Mouse (Mus musculus) fibroblast of lung, adult 2 months (primary cell): ENCODE measurements at regions not wholly inside any gene's neighbourhood (a gene's known extent, or its start where the extent isn't known, plus 50 kb on each side); places are given as distances from the start of the nearest gene placed in this dataset.

Source experiments
- DNase-seq: peaks from one replicate; pipeline ENCODE4 v3.0.0-alpha.2; 2011; ENCODE audit warnings: low read depth

DNA sequence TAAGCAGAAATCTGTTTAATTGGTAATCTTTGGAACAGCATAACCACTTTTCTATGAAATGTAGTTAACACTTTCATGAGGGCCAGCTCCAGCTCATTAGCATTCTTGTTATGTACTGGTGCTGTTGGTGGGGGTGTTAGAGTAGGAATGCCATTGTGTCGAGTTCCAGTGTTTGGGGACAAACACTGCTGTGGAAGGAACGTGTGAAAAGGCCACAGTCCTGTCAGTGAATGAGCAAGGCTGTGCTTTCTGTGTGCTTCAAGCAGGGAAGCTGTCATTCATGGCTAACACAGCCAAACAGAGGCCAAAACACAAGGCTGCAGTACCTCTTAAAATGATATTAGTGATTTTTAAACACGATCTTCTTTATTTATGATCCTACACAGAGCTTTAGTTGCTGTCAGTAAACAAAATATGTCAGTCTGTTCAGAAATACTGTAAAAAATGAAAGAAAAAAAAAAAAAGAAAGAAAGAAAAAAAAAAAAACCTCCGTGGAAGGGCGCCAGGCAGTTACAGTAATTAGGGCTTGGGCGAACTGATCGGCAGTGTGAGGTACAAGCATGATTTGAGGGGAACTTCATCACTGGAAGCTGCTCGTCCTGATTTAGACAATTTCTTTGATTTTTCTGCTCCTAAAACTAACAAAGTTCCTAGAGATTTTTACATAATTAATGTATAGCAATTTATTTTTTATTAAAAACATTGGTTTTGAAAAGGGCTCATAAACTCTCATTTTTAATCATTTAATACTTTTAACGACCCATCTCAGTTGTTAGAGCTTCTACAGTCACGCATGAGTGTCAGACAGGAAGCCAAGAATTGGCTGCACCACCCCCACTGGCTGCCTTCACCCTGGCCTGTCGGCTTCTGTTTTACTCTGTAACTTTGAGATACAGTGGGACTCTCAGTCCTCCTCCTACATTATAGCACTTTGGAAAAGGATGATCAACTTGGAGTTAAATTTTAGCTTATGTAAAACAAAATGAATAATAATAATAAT lies 80.8 kb upstream of the Dnajc24 start:
- DNase-seq, result no peak

- DNase-seq, result no peak
Observed at GRCm38 (mm10) chr2:106083001-106083400, 79.7 kb upstream of the Dnajc24 start.

- peak; percentile 18 for DNase-seq
Observed at GRCm38 (mm10) chr2:106081951-106082350, 78.6 kb upstream of the Dnajc24 start.

- no peak for DNase-seq
Observed at GRCm38 (mm10) chr2:106080626-106081025, 77.3 kb upstream of the Dnajc24 start.

GRCm38 (mm10) chr2:106078591-106078990 lies 75.2 kb upstream of the Dnajc24 start:
- DNase-seq, result no peak

- DNase-seq, result no peak
Observed at GRCm38 (mm10) chr2:106074441-106074840, 71.1 kb upstream of the Dnajc24 start.

GRCm38 (mm10) chr2:106064316-106064715 lies 61.0 kb upstream of the Dnajc24 start:
- DNase-seq, result no peak
